Mouse (Mus musculus): Measurements from ENCODE around the gene A4galt.

DNA sequence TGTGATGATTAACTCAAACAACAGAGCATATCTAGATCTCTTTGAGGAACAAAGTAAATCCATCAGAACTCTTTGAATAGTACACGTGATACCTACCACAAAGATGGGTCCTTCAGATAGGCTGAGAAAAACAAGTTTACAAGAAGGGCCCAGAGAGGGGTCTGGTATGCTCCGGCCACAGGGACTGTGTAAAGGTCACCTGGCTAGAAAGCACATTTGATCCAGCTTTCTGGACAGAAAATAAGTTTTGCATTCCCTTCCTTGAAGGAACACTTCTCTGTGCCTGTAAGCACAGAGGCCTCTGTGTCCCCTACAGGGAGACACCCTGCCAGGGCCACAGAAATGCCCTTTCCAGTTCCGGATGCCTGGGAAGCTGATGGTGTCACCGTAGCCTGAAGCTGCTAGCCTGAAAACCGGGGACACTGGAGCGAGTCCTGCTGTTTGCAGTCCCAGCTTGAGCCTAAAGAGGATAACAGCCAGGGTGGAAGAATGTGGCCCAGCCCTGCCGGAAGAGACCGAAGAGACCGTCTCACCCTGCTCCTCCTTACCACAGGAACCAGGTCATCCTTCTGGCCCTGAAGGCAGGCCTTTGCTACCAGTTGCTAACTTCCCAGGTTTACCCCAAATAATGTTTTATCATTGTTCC is 31.1 kb downstream of the A4galt start:
- TF ChIP-seq ZNF384 (IDR thresholded peaks at IDR 0.05; ENCODE audit: low read depth, low read length) (no peak), MAFK (IDR thresholded peaks at IDR 0.05; ENCODE audit: insufficient read depth, low read depth, low read length) (no peak), CHD2 (IDR thresholded peaks at IDR 0.05; ENCODE audit: low read depth, low read length) (no peak)

Data from ES-E14 (cell line).